Mouse (Mus musculus): ENCODE measurements around the gene Trim54. TPM values are rescaled to one million over a fixed set of nuclear protein-coding genes. Genes with fewer than 3 reads are reported as not detected.
A peak's percentile ranks its signal among the peaks of the same experiment; 100 is the strongest.

Gene Trim54
- not detected in 2 replicates for polyA plus RNA-seq (2016; fragmentation: Nextera tagmentation; extraction: Ambion mirVana)

DNA sequence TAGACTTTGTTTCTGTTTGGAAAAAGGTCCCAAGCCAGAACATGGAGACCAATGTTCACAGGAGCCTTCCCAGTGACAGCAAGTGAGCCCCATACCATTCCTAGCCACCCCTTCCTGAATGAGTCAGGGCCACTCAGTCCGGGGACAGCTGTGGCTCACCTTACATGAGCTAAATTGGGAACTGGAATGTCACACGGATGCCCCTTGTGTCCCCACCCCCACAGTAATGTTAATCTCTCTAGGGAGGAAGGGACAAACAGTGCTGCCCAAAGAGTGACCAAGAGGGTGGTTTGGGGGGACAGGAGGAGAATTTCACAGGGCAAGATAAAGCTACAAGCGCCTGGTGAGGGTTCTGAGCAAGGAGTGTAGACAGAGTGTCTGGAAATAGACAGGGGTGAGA, at the start of gene Trim54:
Trim54 (plus strand) TSS at position 359 of the 400 bp plus-strand sequence.
- no peak within 1 kb of the TSS for H3K27ac ChIP-seq (replicated peaks)
- H3K36me3 ChIP-seq, result no peaks in the 10 kb centered on the region
- ATAC-seq (ENCODE audit: low FRiP score, low read depth), result no peak
- no peaks in the 10 kb centered on the region for H3K4me1 ChIP-seq
- no peak within 1 kb of the TSS for H3K9ac ChIP-seq (replicated peaks)
- 56% methylated on average over 3 of the region's 3 CpGs for WGBS
- peaks cover 10% of the 10 kb centered on the region; the same call in 1 of the 2 replicates for H3K27me3 ChIP-seq
- H3K9me3 ChIP-seq, result no peaks in the 10 kb centered on the region
- no peak within 1 kb of the TSS for H3K4me2 ChIP-seq (replicated peaks)
- no peak within 1 kb of the TSS for H3K4me3 ChIP-seq

DNA sequence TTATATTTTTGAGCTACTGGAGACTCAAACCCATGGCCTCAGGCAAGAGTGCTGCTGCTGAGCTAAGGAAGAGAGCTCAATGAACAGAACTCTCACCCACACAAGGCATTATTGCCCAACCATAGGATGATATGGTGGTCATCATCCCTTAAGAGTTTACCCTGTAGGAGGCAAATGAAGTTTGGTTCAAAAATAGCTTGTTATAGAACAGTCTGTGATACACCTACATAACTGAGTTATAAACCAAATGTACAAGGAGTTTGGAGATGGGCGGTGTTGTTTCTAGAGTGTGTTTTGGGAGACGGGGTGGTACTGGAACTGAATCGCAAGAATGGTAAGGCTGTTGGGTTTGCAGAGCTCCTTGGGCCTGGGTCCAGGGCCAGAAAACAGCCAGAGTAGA, 46.7 kb upstream of the Trim54 start:
- no peak for ATAC-seq (ENCODE audit: low FRiP score, low read depth)
- Histone ChIP-seq H3K4me3 (no peak overlapping the region), H3K4me1 (no peaks in the 10 kb centered on the region), H3K9ac (replicated peaks) (no peak overlapping the region), H3K9me3 (no peaks in the 10 kb centered on the region), H3K36me3 (peaks cover 95% of the 10 kb centered on the region), H3K4me2 (replicated peaks) (no peak overlapping the region), H3K27ac (replicated peaks) (no peak overlapping the region), H3K27me3 (no peaks in the 10 kb centered on the region)
- 95% methylated on average over 3 of the region's 3 CpGs for WGBS

- Histone ChIP-seq H3K27me3 (no peaks in the 10 kb centered on the region), H3K36me3 (peaks cover 100% of the 10 kb centered on the region), H3K4me1 (no peaks in the 10 kb centered on the region), H3K9me3 (no peaks in the 10 kb centered on the region), H3K4me3 (no peak overlapping the region), H3K27ac (replicated peaks) (no peak overlapping the region), H3K4me2 (replicated peaks) (no peak overlapping the region), H3K9ac (replicated peaks) (no peak overlapping the region)
- no peak for ATAC-seq (ENCODE audit: low FRiP score, low read depth)
- WGBS, result 88% methylated on average over 2 of the region's 2 CpGs
Measured at GRCm38 (mm10) chr5:31071059-31071458, 45.5 kb upstream of the Trim54 start.

DNA sequence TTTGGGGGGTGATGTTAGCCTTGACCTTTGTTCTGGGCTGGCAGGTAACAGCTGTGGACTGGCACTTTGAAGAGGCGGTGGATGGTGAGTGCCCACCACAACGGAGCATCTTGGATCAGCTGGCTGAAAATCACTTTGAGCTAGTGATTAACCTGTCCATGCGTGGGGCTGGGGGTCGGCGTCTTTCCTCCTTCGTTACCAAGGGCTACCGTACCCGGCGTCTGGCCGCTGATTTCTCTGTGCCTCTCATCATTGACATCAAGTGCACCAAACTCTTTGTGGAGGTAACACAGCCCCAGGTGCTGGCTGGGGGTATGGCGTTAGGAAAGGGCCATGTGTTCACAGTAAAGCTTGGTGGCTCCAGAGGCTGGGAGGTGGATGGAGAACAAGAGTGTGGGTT, 44.7 kb upstream of the Trim54 start:
- no peak overlapping the region for H3K4me2 ChIP-seq (replicated peaks)
- no peaks in the 10 kb centered on the region for H3K27me3 ChIP-seq
- no peaks in the 10 kb centered on the region for H3K9me3 ChIP-seq
- no peak overlapping the region for H3K27ac ChIP-seq (replicated peaks)
- H3K9ac ChIP-seq (replicated peaks), result no peak overlapping the region
- WGBS, result 93% methylated on average over 11 of the region's 11 CpGs
- no peaks in the 10 kb centered on the region for H3K4me1 ChIP-seq
- H3K36me3 ChIP-seq, result peaks cover 100% of the 10 kb centered on the region
- ATAC-seq (ENCODE audit: low FRiP score, low read depth), result no peak
- H3K4me3 ChIP-seq, result no peak overlapping the region

DNA sequence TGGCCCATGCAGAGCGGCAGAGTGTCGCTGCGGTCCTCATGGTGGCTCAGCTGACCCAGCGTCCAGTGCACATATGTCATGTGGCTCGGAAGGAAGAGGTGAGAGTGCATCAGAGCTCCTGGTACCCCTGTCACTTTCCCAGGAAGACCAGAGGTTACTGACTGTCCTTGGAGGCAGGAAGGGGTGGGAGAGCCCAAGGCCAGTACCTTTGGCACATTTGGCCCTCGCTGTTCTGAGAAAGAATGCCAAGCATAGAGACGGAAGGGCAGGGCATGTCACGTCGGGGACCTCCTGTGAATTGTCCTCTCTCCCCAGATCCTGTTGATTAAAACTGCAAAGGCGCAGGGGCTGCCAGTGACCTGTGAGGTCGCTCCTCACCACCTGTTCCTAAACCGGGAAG, 43.3 kb upstream of the Trim54 start:
- no peak overlapping the region for H3K27ac ChIP-seq (replicated peaks)
- 94% methylated on average over 12 of the region's 12 CpGs for WGBS
- H3K4me3 ChIP-seq, result no peak overlapping the region
- ATAC-seq (ENCODE audit: low FRiP score, low read depth), result no peak
- no peaks in the 10 kb centered on the region for H3K9me3 ChIP-seq
- H3K4me1 ChIP-seq, result no peaks in the 10 kb centered on the region
- no peak overlapping the region for H3K9ac ChIP-seq (replicated peaks)
- H3K4me2 ChIP-seq (replicated peaks), result no peak overlapping the region
- H3K27me3 ChIP-seq, result no peaks in the 10 kb centered on the region
- peaks cover 100% of the 10 kb centered on the region for H3K36me3 ChIP-seq

GRCm38 (mm10) chr5:31076346-31076745, 40.2 kb upstream of the Trim54 start:
- peaks cover 76% of the 10 kb centered on the region for H3K36me3 ChIP-seq
- H3K4me3 ChIP-seq, result no peak overlapping the region
- no peak overlapping the region for H3K27ac ChIP-seq (replicated peaks)
- H3K4me2 ChIP-seq (replicated peaks), result no peak overlapping the region
- ATAC-seq (ENCODE audit: low FRiP score, low read depth), result no peak
- no peak overlapping the region for H3K9ac ChIP-seq (replicated peaks)
- 89% methylated on average over 13 of the region's 13 CpGs for WGBS
- H3K9me3 ChIP-seq, result no peaks in the 10 kb centered on the region
- H3K4me1 ChIP-seq, result no peaks in the 10 kb centered on the region
- no peaks in the 10 kb centered on the region for H3K27me3 ChIP-seq

GRCm38 (mm10) chr5:31080059-31080794, 36.3 kb upstream of the Trim54 start:
- H3K27ac ChIP-seq (replicated peaks), result no peak overlapping the region; the same call in 1 of the 2 replicates
- no peak for ATAC-seq (ENCODE audit: low FRiP score, low read depth)
- no peak overlapping the region for H3K4me2 ChIP-seq (replicated peaks)
- no peaks in the 10 kb centered on the region for H3K9me3 ChIP-seq
- no peaks in the 10 kb centered on the region for H3K27me3 ChIP-seq
- H3K9ac ChIP-seq (replicated peaks), result no peak overlapping the region
- peaks cover 37% of the 10 kb centered on the region for H3K36me3 ChIP-seq
- 86% methylated on average over 13 of the region's 13 CpGs for WGBS
- peaks cover 18% of the 10 kb centered on the region; the same call in 1 of the 2 replicates for H3K4me1 ChIP-seq
- no peak overlapping the region for H3K4me3 ChIP-seq

DNA sequence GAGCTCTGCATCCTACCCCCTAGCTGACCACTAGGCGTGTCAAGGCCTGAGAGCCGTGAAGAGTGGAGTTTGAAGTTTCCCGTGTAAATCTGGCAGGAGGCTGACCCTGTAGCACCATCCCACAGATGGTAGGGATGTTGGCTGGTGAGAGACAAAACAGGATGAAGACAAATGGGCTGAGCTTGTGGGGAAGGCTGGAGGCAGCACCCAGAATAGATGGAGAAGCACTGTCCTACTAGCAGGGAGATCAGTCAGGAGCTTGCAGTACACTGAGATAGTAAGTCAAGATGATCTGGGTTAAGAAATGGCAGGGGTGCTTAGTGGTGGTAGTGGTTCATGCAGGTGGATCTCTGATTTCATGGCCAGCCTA, 35.7 kb upstream of the Trim54 start:
- H3K4me3 ChIP-seq, result no peak overlapping the region
- H3K9ac ChIP-seq (replicated peaks), result no peak overlapping the region
- H3K36me3 ChIP-seq, result peaks cover 31% of the 10 kb centered on the region
- H3K4me1 ChIP-seq, result peaks cover 18% of the 10 kb centered on the region; the same call in 1 of the 2 replicates
- no peaks in the 10 kb centered on the region for H3K9me3 ChIP-seq
- ATAC-seq (ENCODE audit: low FRiP score, low read depth), result no peak
- WGBS, result 90% methylated on average over 3 of the region's 3 CpGs
- H3K27ac ChIP-seq (replicated peaks), result no peak overlapping the region
- no peak overlapping the region for H3K4me2 ChIP-seq (replicated peaks)
- H3K27me3 ChIP-seq, result 0 out of 2 replicates have a peak, but pooled peaks cover 1% of the 10 kb centered on the region

GRCm38 (mm10) chr5:31081386-31081785, 35.1 kb upstream of the Trim54 start:
- no peak for ATAC-seq (ENCODE audit: low FRiP score, low read depth)
- Histone ChIP-seq H3K27ac (replicated peaks) (no peak overlapping the region), H3K27me3 (peaks cover 7% of the 10 kb centered on the region; the same call in 1 of the 2 replicates), H3K4me1 (peaks cover 18% of the 10 kb centered on the region; the same call in 1 of the 2 replicates), H3K36me3 (peaks cover 25% of the 10 kb centered on the region), H3K9ac (replicated peaks) (no peak overlapping the region), H3K4me3 (no peak overlapping the region), H3K4me2 (replicated peaks) (no peak overlapping the region), H3K9me3 (no peaks in the 10 kb centered on the region)
- 70% methylated on average over 3 of the region's 3 CpGs for WGBS

DNA sequence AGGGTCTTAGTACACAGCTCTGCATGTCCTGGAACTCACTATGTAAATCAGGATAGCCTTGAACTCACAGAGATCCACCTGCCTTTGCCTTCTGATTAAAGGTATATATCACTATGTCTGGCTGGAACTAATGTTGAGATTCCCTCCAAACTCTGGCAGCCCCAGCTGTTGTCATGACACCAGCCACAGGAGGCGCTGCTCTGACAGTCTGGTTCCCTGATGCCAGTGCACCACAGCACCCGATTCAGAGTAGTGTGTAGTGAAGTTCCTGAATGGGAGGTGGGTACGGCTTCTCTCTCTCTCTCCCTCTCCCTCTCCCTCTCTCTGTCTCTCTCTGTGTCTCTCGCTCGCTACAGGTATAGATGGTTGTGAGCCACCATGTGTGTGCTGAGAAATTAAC, 34.2 kb upstream of the Trim54 start:
- ATAC-seq (ENCODE audit: low FRiP score, low read depth), result no peak
- H3K27me3 ChIP-seq, result peaks cover 11% of the 10 kb centered on the region; the same call in 1 of the 2 replicates
- H3K36me3 ChIP-seq, result peaks cover 16% of the 10 kb centered on the region
- H3K9me3 ChIP-seq, result no peaks in the 10 kb centered on the region
- H3K4me1 ChIP-seq, result peaks cover 21% of the 10 kb centered on the region; the same call in 1 of the 2 replicates
- no peak overlapping the region for H3K9ac ChIP-seq (replicated peaks)
- 11% methylated on average over 5 of the region's 5 CpGs for WGBS
- no peak overlapping the region for H3K4me3 ChIP-seq
- no peak overlapping the region; the same call in 1 of the 2 replicates for H3K4me2 ChIP-seq (replicated peaks)
- H3K27ac ChIP-seq (replicated peaks), result peak overlapping the region; percentile 77

DNA sequence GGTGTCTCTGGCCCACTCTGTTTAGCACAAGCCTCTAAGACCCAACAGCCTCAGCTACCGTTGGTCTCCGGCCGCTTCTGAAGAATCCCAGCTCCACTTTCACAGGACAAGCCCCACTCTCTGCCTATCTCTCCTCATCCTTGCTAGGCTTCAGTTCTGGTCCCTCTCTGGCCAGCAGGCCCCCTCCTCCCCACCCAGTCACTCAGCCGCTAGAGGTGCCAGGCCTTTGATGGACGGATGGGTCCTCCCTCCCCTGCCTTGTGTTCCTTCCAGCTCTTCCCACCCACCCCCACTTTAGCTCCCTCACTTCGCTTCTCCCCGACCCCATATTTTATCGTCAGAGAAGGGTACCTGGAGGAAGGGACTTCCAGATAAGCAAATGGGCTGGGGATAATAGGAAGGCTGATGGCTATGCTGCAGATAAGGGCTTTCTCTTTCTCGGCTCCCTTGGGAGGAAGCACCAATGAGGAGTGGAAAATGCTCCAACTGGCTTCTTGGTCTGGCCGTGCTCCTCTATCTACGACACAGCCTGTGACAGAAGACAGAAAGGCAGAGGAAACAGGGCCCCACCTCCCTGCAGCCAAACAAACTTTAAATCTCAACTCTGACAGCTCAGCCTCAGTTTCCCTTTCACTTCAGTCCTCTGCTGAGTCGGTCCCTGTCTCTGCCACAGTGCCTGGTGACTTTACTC, 33.4 kb upstream of the Trim54 start:
- no peaks in the 10 kb centered on the region for H3K9me3 ChIP-seq
- H3K4me1 ChIP-seq, result peaks cover 21% of the 10 kb centered on the region; the same call in 1 of the 2 replicates
- H3K27me3 ChIP-seq, result peaks cover 16% of the 10 kb centered on the region; the same call in 1 of the 2 replicates
- ATAC-seq (ENCODE audit: low FRiP score, low read depth), result peak; percentile 42; the same call in 1 of the 2 replicates
- H3K9ac ChIP-seq (replicated peaks), result no peak overlapping the region
- 38% methylated on average over 12 of the region's 12 CpGs for WGBS
- peaks cover 8% of the 10 kb centered on the region for H3K36me3 ChIP-seq
- H3K4me3 ChIP-seq, result no peak overlapping the region
- peak overlapping the region; percentile 77 for H3K27ac ChIP-seq (replicated peaks)
- H3K4me2 ChIP-seq (replicated peaks), result peak overlapping the region; percentile 10

GRCm38 (mm10) chr5:31083949-31084348, 32.6 kb upstream of the Trim54 start:
- Histone ChIP-seq H3K4me2 (replicated peaks) (peak overlapping the region; percentile 10), H3K4me3 (no peak overlapping the region), H3K27me3 (peaks cover 25% of the 10 kb centered on the region; the same call in 1 of the 2 replicates), H3K36me3 (no peaks in the 10 kb centered on the region), H3K9ac (replicated peaks) (peak overlapping the region; percentile 24; the same call in 1 of the 2 replicates), H3K4me1 (peaks cover 21% of the 10 kb centered on the region; the same call in 1 of the 2 replicates), H3K27ac (replicated peaks) (peak overlapping the region; percentile 77), H3K9me3 (no peaks in the 10 kb centered on the region)
- 6% methylated on average over 8 of the region's 8 CpGs for WGBS
- ATAC-seq (ENCODE audit: low FRiP score, low read depth), result peak; percentile 53

All from midbrain, embryonic 12.5 days (tissue).